Mouse (Mus musculus): ENCODE results near the gene Luc7l3.

Luc7l3 gene

DNA sequence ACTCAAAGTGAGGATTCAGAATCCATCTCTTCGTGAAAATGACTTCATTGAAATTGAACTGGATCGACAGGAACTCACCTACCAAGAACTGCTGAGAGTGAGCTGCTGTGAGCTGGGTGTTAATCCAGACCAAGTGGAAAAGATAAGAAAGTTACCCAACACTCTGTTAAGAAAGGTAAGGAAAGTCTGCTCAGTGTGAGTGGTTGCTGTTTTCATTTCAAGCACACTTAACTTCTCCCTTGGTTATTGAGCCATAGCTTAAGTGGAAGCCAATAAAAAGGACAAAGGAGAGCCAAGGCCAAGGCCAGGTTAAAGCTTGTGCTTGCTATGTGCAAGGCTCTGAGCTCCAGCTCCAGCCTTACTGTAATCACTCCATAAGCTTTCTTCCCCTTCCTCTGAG is 16.6 kb upstream of the Luc7l3 start:
- DNase-seq (ENCODE audit: low spot score in 2 of 2) = no peak

DNA sequence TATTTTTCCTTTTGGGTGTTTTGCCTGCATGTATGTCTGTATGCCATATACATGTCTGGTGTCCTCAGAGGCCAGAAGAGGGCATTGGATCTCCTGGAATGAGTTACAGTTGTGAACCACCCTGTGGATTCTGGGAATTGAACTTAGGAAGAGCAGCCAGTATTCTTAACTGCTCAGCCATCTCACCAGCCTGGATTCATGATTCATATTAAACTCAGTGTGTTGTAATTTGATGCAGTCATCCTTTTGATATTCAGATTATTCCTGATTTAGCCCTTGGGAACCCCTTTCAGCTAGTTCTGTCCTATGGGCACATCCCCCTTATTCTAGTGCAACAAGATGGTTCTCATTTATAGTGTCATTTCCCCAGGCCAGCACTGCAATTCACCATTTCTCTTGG is 14.8 kb upstream of the Luc7l3 start:
- DNase-seq (ENCODE audit: low spot score in 2 of 2) = no peak

DNA sequence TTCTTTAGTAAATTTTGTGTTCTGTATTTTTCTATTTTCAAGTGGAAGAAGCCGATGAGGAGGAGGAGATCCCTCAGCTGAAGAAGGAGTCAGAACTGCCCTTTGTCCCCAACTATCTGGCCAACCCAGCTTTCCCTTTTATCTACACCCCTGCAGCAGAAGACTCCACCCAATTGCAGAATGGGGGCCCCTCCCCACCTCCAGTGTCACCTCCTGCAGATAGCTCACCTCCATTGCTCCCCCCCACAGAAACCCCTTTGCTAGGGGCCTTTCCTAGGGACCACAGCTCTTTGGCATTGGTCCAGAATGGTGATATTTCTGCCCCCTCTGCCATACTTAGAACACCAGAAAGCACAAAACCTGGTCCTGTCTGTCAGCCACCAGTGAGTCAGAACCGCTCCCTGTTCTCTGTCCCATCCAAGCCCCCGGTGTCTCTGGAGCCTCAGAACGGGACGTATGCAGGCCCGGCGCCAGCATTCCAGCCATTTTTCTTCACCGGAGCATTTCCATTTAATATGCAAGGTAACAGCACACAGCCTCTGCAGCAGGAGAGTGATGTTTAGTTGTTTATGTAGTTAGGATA is 12.7 kb upstream of the Luc7l3 start:
- peak; percentile 38 to 44 for DNase-seq (ENCODE audit: low spot score in 2 of 2)

DNA sequence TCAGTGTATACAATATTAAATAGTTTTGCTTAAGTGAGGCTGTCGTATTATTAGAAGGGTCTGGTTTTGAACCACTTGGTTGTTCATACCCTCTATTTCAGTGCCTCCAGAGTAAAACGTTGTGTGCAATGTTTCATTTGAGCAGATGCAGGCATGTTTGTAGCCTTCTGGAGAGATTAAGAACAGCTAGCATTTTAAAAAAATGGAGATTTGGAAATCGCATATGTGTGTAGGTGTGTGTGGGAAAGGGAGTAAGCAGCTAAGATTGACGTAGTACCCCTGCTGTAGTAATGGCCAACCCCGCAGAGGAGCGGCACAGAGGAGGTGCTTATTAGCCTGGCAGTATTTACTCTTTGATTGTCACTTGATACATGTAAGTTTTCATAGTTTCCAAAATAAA is 10.9 kb upstream of the Luc7l3 start:
- DNase-seq (ENCODE audit: low spot score in 2 of 2) = no peak

- DNase-seq (ENCODE audit: low spot score in 2 of 2) = no peak
These were observed 8.4 kb upstream of the Luc7l3 start for GRCm38 (mm10) chr11:94330211-94330610.

- DNase-seq (ENCODE audit: low spot score in 2 of 2) = no peak
These were observed 7.6 kb upstream of the Luc7l3 start for GRCm38 (mm10) chr11:94329270-94329891.

DNA sequence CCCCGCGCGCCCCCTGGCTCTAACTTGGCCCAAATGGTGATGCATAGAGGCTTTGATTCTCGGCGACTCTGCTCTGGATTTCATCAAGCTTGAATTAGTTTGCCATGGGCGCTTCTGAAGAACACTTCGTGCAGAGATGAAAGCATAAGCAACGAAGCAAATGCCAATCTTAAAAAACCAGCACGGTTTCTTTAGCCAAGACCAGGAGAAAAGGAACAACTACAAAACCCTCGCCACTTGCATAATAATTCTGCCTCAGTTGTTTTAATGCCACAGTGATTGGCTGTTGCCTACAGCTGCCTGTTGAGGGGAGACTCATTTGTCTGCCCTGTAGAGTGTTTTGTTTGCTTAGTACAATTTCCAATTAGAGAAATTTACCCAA is 6.8 kb upstream of the Luc7l3 start:
- DNase-seq (ENCODE audit: low spot score in 2 of 2) = no peak

- DNase-seq (ENCODE audit: low spot score in 2 of 2) = peak; percentile 74 to 85
These were observed 6.2 kb upstream of the Luc7l3 start, which contains the start of gene Ankrd40 for GRCm38 (mm10) chr11:94327693-94328643. Gene Ankrd40 (plus strand): TSS chr11:94328001.

GRCm38 (mm10) chr11:94326961-94327411 is 5.2 kb upstream of the Luc7l3 start:
- no peak for DNase-seq (ENCODE audit: low spot score in 2 of 2)

- DNase-seq (ENCODE audit: low spot score in 2 of 2) = no peak
These were observed 2.8 kb upstream of the Luc7l3 start for GRCm38 (mm10) chr11:94324618-94325017.

- DNase-seq (ENCODE audit: low spot score in 2 of 2) = no peak
These were observed 1.6 kb upstream of the Luc7l3 start for GRCm38 (mm10) chr11:94323271-94323925.

GRCm38 (mm10) chr11:94322636-94323035 is 848 bp upstream of the Luc7l3 start:
- DNase-seq (ENCODE audit: low spot score in 2 of 2) = no peak

GRCm38 (mm10) chr11:94320969-94321930 is 538 bp downstream of the Luc7l3 start:
- DNase-seq (ENCODE audit: low spot score in 2 of 2) = peak in 1 of 2 experiments; percentile 30

DNA sequence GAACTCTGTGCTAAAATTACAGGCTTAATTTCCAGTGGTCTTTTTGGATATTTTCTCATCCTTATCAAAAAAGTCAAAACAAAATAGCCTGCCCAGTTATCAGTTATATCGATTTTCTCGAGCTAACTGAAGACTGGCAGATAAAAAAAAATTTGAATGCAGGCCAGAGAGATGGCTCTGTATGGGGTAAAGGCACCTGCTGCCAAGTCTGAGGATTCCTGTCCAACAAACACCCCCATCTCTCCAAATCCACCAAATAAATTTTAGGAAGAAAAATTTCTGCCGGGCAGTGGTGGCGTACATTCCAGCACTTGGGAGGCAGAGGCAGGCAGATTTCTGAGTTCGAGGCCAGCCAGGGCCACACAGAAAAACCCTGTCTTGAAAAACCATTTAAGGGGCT is 3.7 kb downstream of the Luc7l3 start:
- DNase-seq (ENCODE audit: low spot score in 2 of 2) = no peak

DNA sequence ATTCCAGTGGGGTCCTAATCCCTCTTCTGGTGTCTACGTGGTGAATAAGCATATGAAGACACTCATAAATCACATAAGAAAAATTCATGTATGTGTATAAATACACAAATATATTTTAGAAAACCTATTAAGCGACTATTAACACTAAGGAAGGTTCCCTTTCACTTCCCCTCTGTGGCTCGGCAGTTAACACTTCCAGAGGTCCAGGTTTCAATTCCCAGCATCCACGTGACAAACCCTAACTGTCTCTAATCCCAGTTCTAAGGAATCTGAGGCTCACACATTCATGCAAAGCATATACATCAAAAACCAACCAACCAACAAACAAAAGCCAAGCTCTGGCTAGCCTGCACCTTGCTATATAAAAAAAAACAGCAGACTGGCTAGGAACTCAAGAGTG is 4.3 kb downstream of the Luc7l3 start:
- DNase-seq (ENCODE audit: low spot score in 2 of 2) = no peak

GRCm38 (mm10) chr11:94317014-94317413 is 4.8 kb downstream of the Luc7l3 start:
- DNase-seq (ENCODE audit: low spot score in 2 of 2) = no peak

DNA sequence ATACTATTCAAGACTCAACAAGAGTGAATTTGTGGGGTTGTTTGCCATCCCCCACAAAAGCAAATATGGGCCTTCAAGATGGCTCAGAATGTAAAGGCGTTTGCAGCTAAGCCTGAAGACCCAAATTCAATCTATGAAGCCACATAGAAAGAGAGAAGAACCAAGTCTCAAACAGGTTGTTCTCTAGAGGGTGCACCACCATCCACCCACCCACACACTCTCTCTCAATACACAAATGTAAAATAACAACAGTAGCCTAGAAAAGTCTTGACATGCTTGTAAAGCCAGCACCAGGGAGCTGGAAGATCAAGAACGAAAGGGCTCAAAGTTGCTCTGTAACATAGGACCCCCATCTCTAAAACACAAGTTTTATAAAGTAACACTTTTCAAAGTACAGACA is 5.3 kb downstream of the Luc7l3 start:
- DNase-seq (ENCODE audit: low spot score in 2 of 2) = no peak

GRCm38 (mm10) chr11:94315308-94315707 is 6.5 kb downstream of the Luc7l3 start:
- no peak for DNase-seq (ENCODE audit: low spot score in 2 of 2)

DNA sequence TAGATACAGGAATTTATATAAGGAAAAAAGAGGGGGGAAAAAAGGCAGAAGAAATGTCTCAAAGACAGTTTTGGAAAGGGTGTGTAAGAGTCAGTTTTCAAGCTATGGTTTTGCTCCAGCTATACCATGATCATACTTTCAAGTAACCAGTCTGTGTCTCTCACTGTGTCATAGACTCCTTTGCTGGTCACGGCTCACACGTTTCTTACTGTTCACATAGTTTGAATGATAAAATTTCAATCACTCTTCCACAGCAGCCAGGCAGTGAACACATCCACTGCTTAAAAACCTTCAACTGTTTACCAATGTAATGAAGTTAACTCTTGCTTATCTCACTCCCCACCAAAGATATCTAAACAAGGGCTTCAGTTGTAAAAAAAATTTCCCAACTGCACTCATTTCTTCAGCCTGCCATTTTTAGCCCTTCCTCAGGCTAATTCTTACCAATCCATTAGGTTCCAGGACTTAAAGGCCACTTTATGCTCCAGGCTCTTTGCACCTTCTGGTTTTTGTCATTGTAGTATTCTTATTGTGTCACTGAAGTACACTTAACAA is 7.6 kb downstream of the Luc7l3 start:
- DNase-seq (ENCODE audit: low spot score in 2 of 2) = no peak

DNA sequence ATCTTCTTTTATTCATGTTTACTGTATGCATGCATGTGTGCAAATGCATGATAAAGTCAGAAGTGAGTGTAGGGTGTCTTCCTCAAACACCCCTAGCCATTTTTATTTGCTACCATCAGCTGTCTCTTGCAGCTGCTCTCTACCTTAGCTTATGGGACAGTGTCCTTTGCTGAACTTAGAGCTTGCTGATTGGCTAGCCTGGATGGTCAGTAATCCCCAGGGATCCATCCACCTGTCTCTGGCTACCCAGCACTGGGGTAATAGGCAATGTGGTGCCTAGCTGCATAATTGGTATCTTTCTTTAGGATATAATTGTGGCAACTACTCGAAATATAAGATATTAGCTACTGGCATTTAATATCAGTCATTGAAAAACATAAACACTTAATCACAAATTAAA is 9.1 kb downstream of the Luc7l3 start:
- no peak for DNase-seq (ENCODE audit: low spot score in 2 of 2)

Measured in spleen, postnatal 14 days (tissue).